Mouse (Mus musculus): ENCODE results near the gene Ccdc97. TPM values are rescaled to one million over a fixed set of nuclear protein-coding genes. Genes with fewer than 3 reads are reported as not detected.

Ccdc97 gene
- polyA plus RNA-seq, 1 experiment = 58.5 TPM

GRCm38 (mm10) chr7:25711165-25711564, 7.7 kb downstream of the Ccdc97 start:
- Histone ChIP-seq H3K4me3 (ENCODE audit: insufficient read depth, low read length) (no peak overlapping the region), H3K27ac (ENCODE audit: insufficient read depth, low read length) (no peak overlapping the region), H3K4me1 (ENCODE audit: control insufficient read depth, insufficient read depth, low read length) (peaks cover 7% of the 10 kb centered on the region)
- no peak for TF ChIP-seq POLR2A (IDR thresholded peaks at IDR 0.05; ENCODE audit: extremely low read depth, insufficient read depth, low read length)
- TF ChIP-seq CTCF (IDR thresholded peaks at IDR 0.05; ENCODE audit: extremely low read depth, insufficient read depth, low read length) = no peak

- Histone ChIP-seq H3K27ac (ENCODE audit: insufficient read depth, low read length) (no peak overlapping the region), H3K4me3 (ENCODE audit: insufficient read depth, low read length) (no peak overlapping the region), H3K4me1 (ENCODE audit: control insufficient read depth, insufficient read depth, low read length) (peaks cover 11% of the 10 kb centered on the region)
- TF ChIP-seq POLR2A (IDR thresholded peaks at IDR 0.05; ENCODE audit: extremely low read depth, insufficient read depth, low read length) (peak; percentile 20; the same call in 1 of the 2 replicates), CTCF (IDR thresholded peaks at IDR 0.05; ENCODE audit: extremely low read depth, insufficient read depth, low read length) (no peak)
Measured at GRCm38 (mm10) chr7:25710519-25711130, 8.3 kb downstream of the Ccdc97 start.

- TF ChIP-seq CTCF (IDR thresholded peaks at IDR 0.05; ENCODE audit: extremely low read depth, insufficient read depth, low read length) = no peak
- no peak for TF ChIP-seq POLR2A (IDR thresholded peaks at IDR 0.05; ENCODE audit: extremely low read depth, insufficient read depth, low read length)
- Histone ChIP-seq H3K4me3 (ENCODE audit: insufficient read depth, low read length) (no peak overlapping the region), H3K4me1 (ENCODE audit: control insufficient read depth, insufficient read depth, low read length) (peaks cover 11% of the 10 kb centered on the region), H3K27ac (ENCODE audit: insufficient read depth, low read length) (no peak overlapping the region)
Measured at GRCm38 (mm10) chr7:25709961-25710360, 8.9 kb downstream of the Ccdc97 start.

- TF ChIP-seq CTCF (IDR thresholded peaks at IDR 0.05; ENCODE audit: extremely low read depth, insufficient read depth, low read length) (no peak), POLR2A (IDR thresholded peaks at IDR 0.05; ENCODE audit: extremely low read depth, insufficient read depth, low read length) (no peak)
- H3K4me3 ChIP-seq (ENCODE audit: insufficient read depth, low read length) = no peak overlapping the region
- H3K27ac ChIP-seq (ENCODE audit: insufficient read depth, low read length) = no peak overlapping the region
- H3K4me1 ChIP-seq (ENCODE audit: control insufficient read depth, insufficient read depth, low read length) = peaks cover 11% of the 10 kb centered on the region
Measured at GRCm38 (mm10) chr7:25707581-25708292, 11.2 kb downstream of the Ccdc97 start.

GRCm38 (mm10) chr7:25706578-25707170, 12.2 kb downstream of the Ccdc97 start:
- H3K4me3 ChIP-seq (ENCODE audit: insufficient read depth, low read length) = no peak overlapping the region
- TF ChIP-seq POLR2A (IDR thresholded peaks at IDR 0.05; ENCODE audit: extremely low read depth, insufficient read depth, low read length) (no peak), CTCF (IDR thresholded peaks at IDR 0.05; ENCODE audit: extremely low read depth, insufficient read depth, low read length) (no peak)
- peaks cover 11% of the 10 kb centered on the region for H3K4me1 ChIP-seq (ENCODE audit: control insufficient read depth, insufficient read depth, low read length)
- no peak overlapping the region for H3K27ac ChIP-seq (ENCODE audit: insufficient read depth, low read length)

- peaks cover 7% of the 10 kb centered on the region for H3K4me1 ChIP-seq (ENCODE audit: control insufficient read depth, insufficient read depth, low read length)
- TF ChIP-seq CTCF (IDR thresholded peaks at IDR 0.05; ENCODE audit: extremely low read depth, insufficient read depth, low read length) (no peak), POLR2A (IDR thresholded peaks at IDR 0.05; ENCODE audit: extremely low read depth, insufficient read depth, low read length) (no peak)
- no peak overlapping the region for H3K27ac ChIP-seq (ENCODE audit: insufficient read depth, low read length)
- no peak overlapping the region for H3K4me3 ChIP-seq (ENCODE audit: insufficient read depth, low read length)
Measured at GRCm38 (mm10) chr7:25705801-25706251, 13.1 kb downstream of the Ccdc97 start.

GRCm38 (mm10) chr7:25704716-25705364, 14.0 kb downstream of the Ccdc97 start:
- Histone ChIP-seq H3K4me1 (ENCODE audit: control insufficient read depth, insufficient read depth, low read length) (peaks cover 4% of the 10 kb centered on the region), H3K4me3 (ENCODE audit: insufficient read depth, low read length) (no peak overlapping the region), H3K27ac (ENCODE audit: insufficient read depth, low read length) (no peak overlapping the region)
- TF ChIP-seq POLR2A (IDR thresholded peaks at IDR 0.05; ENCODE audit: extremely low read depth, insufficient read depth, low read length) (no peak), CTCF (IDR thresholded peaks at IDR 0.05; ENCODE audit: extremely low read depth, insufficient read depth, low read length) (no peak)

GRCm38 (mm10) chr7:25703793-25704494, 14.9 kb downstream of the Ccdc97 start:
- Histone ChIP-seq H3K4me1 (ENCODE audit: control insufficient read depth, insufficient read depth, low read length) (peaks cover 4% of the 10 kb centered on the region), H3K4me3 (ENCODE audit: insufficient read depth, low read length) (no peak overlapping the region), H3K27ac (ENCODE audit: insufficient read depth, low read length) (no peak overlapping the region)
- TF ChIP-seq POLR2A (IDR thresholded peaks at IDR 0.05; ENCODE audit: extremely low read depth, insufficient read depth, low read length) (no peak), CTCF (IDR thresholded peaks at IDR 0.05; ENCODE audit: extremely low read depth, insufficient read depth, low read length) (no peak)

GRCm38 (mm10) chr7:25702350-25702749, 16.5 kb downstream of the Ccdc97 start:
- H3K4me1 ChIP-seq (ENCODE audit: control insufficient read depth, insufficient read depth, low read length) = peaks cover 4% of the 10 kb centered on the region
- H3K27ac ChIP-seq (ENCODE audit: insufficient read depth, low read length) = no peak overlapping the region
- TF ChIP-seq CTCF (IDR thresholded peaks at IDR 0.05; ENCODE audit: extremely low read depth, insufficient read depth, low read length) = no peak
- TF ChIP-seq POLR2A (IDR thresholded peaks at IDR 0.05; ENCODE audit: extremely low read depth, insufficient read depth, low read length) = no peak
- H3K4me3 ChIP-seq (ENCODE audit: insufficient read depth, low read length) = no peak overlapping the region
